Mouse (Mus musculus) limb, embryonic 10.5 days (tissue): ENCODE results near the gene Tmem79. TPM values are rescaled to one million over a fixed set of nuclear protein-coding genes. Genes with fewer than 3 reads are reported as not detected.
"Not testable (repeated sequence)": the region's sequence is repeated elsewhere in the genome, so short reads cannot be mapped to it uniquely, and the experiment has no call there.

ENCODE experiments used
- DNase-seq: peaks from one replicate; pipeline ENCODE4 v3.0.0-alpha.2; 2017; ENCODE audit warnings: low spot score
- H3K27ac ChIP-seq: fragments of 300-500 bp; sonication (generic); 2 replicates; pipeline ENCODE4 v1.5.1; 2016; ENCODE audit warnings: mild to moderate bottlenecking
- H3K27me3 ChIP-seq: fragments of 300-500 bp; sonication (generic); 2 replicates; pipeline ENCODE4 v1.6.1; 2016; ENCODE audit warnings: low read depth, mild to moderate bottlenecking; ENCODE audit not compliant: poor library complexity, severe bottlenecking
- H3K36me3 ChIP-seq: fragments of 300-500 bp; sonication (generic); 2 replicates; pipeline ENCODE4 v1.6.1; 2016; ENCODE audit warnings: mild to moderate bottlenecking, moderate library complexity
- H3K4me1 ChIP-seq: fragments of 300-500 bp; sonication (generic); 2 replicates; pipeline ENCODE4 v1.6.1; 2016
- H3K4me3 ChIP-seq: fragments of 300-500 bp; sonication (generic); 2 replicates; pipeline ENCODE4 v1.5.1; 2016; ENCODE audit warnings: mild to moderate bottlenecking, moderate library complexity
- H3K9me3 ChIP-seq: fragments of 300-500 bp; sonication (generic); replicated peaks from 2 replicates; pipeline ENCODE4 v1.6.1; 2016; ENCODE audit warnings: mild to moderate bottlenecking
- WGBS: fragments of 180-500 bp; shearing (Covaris S2); methylation state at CpG from one replicate; pipeline ENCODE4 v1.1.7; 2016; 5-methylcytosine and 5-hydroxymethylcytosine counted together
- polyA plus RNA-seq: library from polyadenylated mRNA; unstranded; fragments of >200 nt; fragmentation: Nextera tagmentation; extraction: Ambion mirVana; gene quantifications from 2 replicates; pipeline ENCODE4 v1.2.1, GENCODE M21; 2016

Tmem79 gene
- polyA plus RNA-seq: 2.9 and 3.3 TPM in 2 replicates

- Histone ChIP-seq H3K4me3 (peak within 1 kb of the TSS; percentile 79), H3K4me1 (peaks cover 32% of the 10 kb centered on the region), H3K27me3 (no peaks in the 10 kb centered on the region), H3K9me3 (no peaks in the 10 kb centered on the region), H3K27ac (peak within 1 kb of the TSS; percentile 96), H3K36me3 (peaks cover 38% of the 10 kb centered on the region)
- 3% methylated on average over 64 of the region's 66 CpGs for WGBS
- DNase-seq: peak; percentile 96
These were observed at the start of gene Tmem79, which contains the start of gene Smg5 for GRCm38 (mm10) chr3:88336058-88337013. Gene Tmem79, minus strand, starts transcription at chr3:88336148. Gene Smg5, plus strand, starts transcription at chr3:88336260.

- 0 out of 2 replicates have a peak, but pooled peaks cover 3% of the 10 kb centered on the region for H3K36me3 ChIP-seq
- WGBS: 81% methylated on average over 5 of the region's 5 CpGs
- peaks cover 5% of the 10 kb centered on the region for H3K4me1 ChIP-seq
- peaks cover 9% of the 10 kb centered on the region; the same call in 1 of the 2 replicates for H3K27me3 ChIP-seq
- no peak for DNase-seq
- H3K9me3 ChIP-seq: no peaks in the 10 kb centered on the region
- no peak within 1 kb of the TSS for H3K4me3 ChIP-seq
- H3K27ac ChIP-seq: no peak within 1 kb of the TSS
These were observed 48.4 kb upstream of the Tmem79 start, which contains the start of gene Bglap for GRCm38 (mm10) chr3:88384364-88384763. Gene Bglap, minus strand, starts transcription at chr3:88384464.

- not testable (repeated sequence) for H3K27me3 ChIP-seq, H3K36me3 ChIP-seq, H3K4me3 ChIP-seq, DNase-seq, H3K27ac ChIP-seq, H3K4me1 ChIP-seq, H3K9me3 ChIP-seq
- WGBS: 37% methylated on average over 2 of the region's 7 CpGs
These were observed 46.4 kb upstream of the Tmem79 start for GRCm38 (mm10) chr3:88382383-88382782.

- not testable (repeated sequence) for H3K4me1 ChIP-seq, H3K36me3 ChIP-seq, H3K9me3 ChIP-seq, H3K27me3 ChIP-seq
- Histone ChIP-seq H3K27ac (0 out of 2 replicates have a peak overlapping the region, but pooled peaks have one; percentile 48), H3K4me3 (peak overlapping the region; percentile 37)
- 9% methylated on average over 22 of the region's 22 CpGs for WGBS
- DNase-seq: peak; percentile 48
These were observed 45.7 kb upstream of the Tmem79 start for GRCm38 (mm10) chr3:88381389-88382315.

GRCm38 (mm10) chr3:88378599-88378998 lies 42.7 kb upstream of the Tmem79 start, which contains the start of gene Bglap2:
Gene Bglap2, minus strand, starts transcription at chr3:88378699.
- H3K4me1 ChIP-seq: peaks cover 16% of the 10 kb centered on the region
- not testable (repeated sequence) for H3K9me3 ChIP-seq, H3K27ac ChIP-seq, H3K27me3 ChIP-seq, H3K36me3 ChIP-seq, DNase-seq, H3K4me3 ChIP-seq
- 81% methylated on average over 5 of the region's 5 CpGs for WGBS

GRCm38 (mm10) chr3:88376644-88377043 lies 40.7 kb upstream of the Tmem79 start:
- 26% methylated on average over 6 of the region's 7 CpGs for WGBS
- peaks cover 11% of the 10 kb centered on the region for H3K4me1 ChIP-seq
- not testable (repeated sequence) for DNase-seq, H3K9me3 ChIP-seq, H3K27me3 ChIP-seq, H3K36me3 ChIP-seq
- peak overlapping the region; percentile 31 for H3K4me3 ChIP-seq
- H3K27ac ChIP-seq: peak overlapping the region; percentile 58; the same call in 1 of the 2 replicates

- H3K9me3 ChIP-seq, H3K36me3 ChIP-seq, H3K27me3 ChIP-seq: not testable (repeated sequence)
- WGBS: 12% methylated on average over 19 of the region's 19 CpGs
- Histone ChIP-seq H3K4me1 (peaks cover 10% of the 10 kb centered on the region), H3K27ac (peak overlapping the region; percentile 58; the same call in 1 of the 2 replicates), H3K4me3 (peak overlapping the region; percentile 31)
- DNase-seq: peak; percentile 58
These were observed 40.0 kb upstream of the Tmem79 start for GRCm38 (mm10) chr3:88375750-88376626.

- H3K27me3 ChIP-seq, H3K4me3 ChIP-seq, DNase-seq, H3K27ac ChIP-seq, H3K9me3 ChIP-seq, H3K36me3 ChIP-seq: not testable (repeated sequence)
- peaks cover 10% of the 10 kb centered on the region for H3K4me1 ChIP-seq
- WGBS: 95% methylated on average over 9 of the region's 9 CpGs
These were observed 36.7 kb upstream of the Tmem79 start, which contains the start of gene Bglap3 for GRCm38 (mm10) chr3:88372643-88373042. Gene Bglap3, minus strand, starts transcription at chr3:88372743.

GRCm38 (mm10) chr3:88368511-88368910 lies 32.6 kb upstream of the Tmem79 start:
- Histone ChIP-seq H3K4me1 (peaks cover 23% of the 10 kb centered on the region), H3K27me3 (peaks cover 43% of the 10 kb centered on the region)
- not testable (repeated sequence) for DNase-seq, H3K36me3 ChIP-seq, H3K27ac ChIP-seq, H3K9me3 ChIP-seq, H3K4me3 ChIP-seq
- WGBS: 91% methylated on average over 7 of the region's 7 CpGs

GRCm38 (mm10) chr3:88367517-88367916 lies 31.6 kb upstream of the Tmem79 start:
- H3K36me3 ChIP-seq, DNase-seq, H3K4me3 ChIP-seq, H3K27ac ChIP-seq, H3K9me3 ChIP-seq: not testable (repeated sequence)
- Histone ChIP-seq H3K27me3 (peaks cover 47% of the 10 kb centered on the region), H3K4me1 (peaks cover 25% of the 10 kb centered on the region)
- 54% methylated on average over 3 of the region's 7 CpGs for WGBS

GRCm38 (mm10) chr3:88366830-88367428 lies 31.0 kb upstream of the Tmem79 start:
- 9% methylated on average over 22 of the region's 22 CpGs for WGBS
- not testable (repeated sequence) for DNase-seq

More at GRCm38 (mm10) chr3:88366830-88367428, 31.0 kb upstream of the Tmem79 start:
- not testable (repeated sequence) for H3K9me3 ChIP-seq, H3K27ac ChIP-seq
- peaks cover 47% of the 10 kb centered on the region for H3K27me3 ChIP-seq
- H3K4me1 ChIP-seq: peaks cover 25% of the 10 kb centered on the region
- peaks cover 15% of the 10 kb centered on the region for H3K36me3 ChIP-seq
- peak overlapping the region; percentile 24 for H3K4me3 ChIP-seq
